Comparison of ENCODE assay signal across 25 mouse cellular contexts in the genomic region with DNA sequence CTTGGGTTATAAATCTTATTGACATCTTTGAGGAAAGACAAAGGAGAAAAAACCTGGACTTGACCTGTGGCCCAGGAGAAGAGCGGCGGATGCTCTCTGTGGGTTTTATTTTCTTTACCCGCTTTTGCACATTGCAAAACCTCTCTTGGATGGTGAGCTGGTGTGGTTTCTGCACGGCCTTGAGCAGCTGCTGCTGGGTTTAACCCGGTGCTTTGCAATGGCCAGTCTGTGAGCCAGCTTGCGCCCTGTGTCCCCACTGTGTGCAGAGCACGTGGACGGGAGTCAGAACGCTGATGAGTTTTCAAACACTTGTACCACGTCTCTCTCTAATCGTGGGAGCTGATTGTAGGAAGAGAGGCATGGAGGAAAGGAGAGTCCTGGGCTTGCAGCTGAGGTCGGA.
"Had no signal": no experiment of that assay in that cellular context is flagged by ENCODE, and none has a peak within 500 bp of the region (broad histone marks: within the 10 kb centered on the region; RNA-seq: fewer than 3 reads in every experiment).

No protein-coding gene starts in this region.

- H3K9ac ChIP-seq: intestine, embryonic 15.5 days; limb, embryonic 13.5 days; liver, embryonic 14.5 days; liver, postnatal 0 days; lung, embryonic 14.5 days; neural tube, embryonic 12.5 days; neural tube, embryonic 15.5 days had no signal

- H3K27me3 ChIP-seq: intestine, embryonic 15.5 days; limb, embryonic 13.5 days; neural tube, embryonic 12.5 days; neural tube, embryonic 15.5 days had no signal

- H3K4me3 ChIP-seq: intestine, embryonic 15.5 days; layer of hippocampus, adult 2 months; limb, embryonic 10.5 days; limb, embryonic 13.5 days; megakaryocyte, embryonic 14.5 days; midbrain, embryonic 10.5 days; neural tube, embryonic 12.5 days; neural tube, embryonic 15.5 days had no signal

- H3K36me3 ChIP-seq: intestine, embryonic 15.5 days; neural tube, embryonic 12.5 days; neural tube, embryonic 15.5 days had no signal

- H3K27ac ChIP-seq: intestine, embryonic 15.5 days; layer of hippocampus, adult 2 months; limb, embryonic 10.5 days; limb, embryonic 13.5 days; liver, embryonic 14.5 days; midbrain, embryonic 10.5 days; neural tube, embryonic 12.5 days; neural tube, embryonic 15.5 days; stomach, postnatal 0 days had no signal

- H3K9me3 ChIP-seq: intestine, embryonic 15.5 days; limb, embryonic 10.5 days; limb, embryonic 13.5 days; megakaryocyte, embryonic 14.5 days; midbrain, embryonic 10.5 days; neural tube, embryonic 12.5 days; neural tube, embryonic 15.5 days had no signal

- DNase-seq: kidney, adult 11 months; kidney, adult 9 months; kidney, postnatal 25 days; layer of hippocampus, adult 9-11 months; liver; liver, postnatal 0 days; lung, embryonic 14.5 days; lung, postnatal 10 days; lung, postnatal 4 days; right cerebral cortex, adult 18-20 months; right cerebral cortex, postnatal 14 days; right cerebral cortex, postnatal 4 days; thymus, adult 2 months; thymus, postnatal 14 days; thymus, postnatal 4 days had no signal

- ATAC-seq: intestine, embryonic 15.5 days had no signal

- H3K4me2 ChIP-seq: intestine, embryonic 15.5 days; limb, embryonic 13.5 days; lung, embryonic 14.5 days; neural tube, embryonic 12.5 days; neural tube, embryonic 15.5 days had no signal

- H3K4me1 ChIP-seq: megakaryocyte, embryonic 14.5 days had no signal
